Mouse (Mus musculus) kidney, postnatal 0 days (tissue): ENCODE results near the gene Tst. TPM values are rescaled to one million over a fixed set of nuclear protein-coding genes. Genes with fewer than 3 reads are reported as not detected.

Experiments
- ATAC-seq: fragments of 200-750 bp; cut with Nextera tagmentation; replicated peaks from 2 replicates; pipeline ENCODE4 v1.8.0; 2017; ENCODE audit warnings: low read depth, moderate number of reproducible peaks, moderate TSS enrichment, moderate library complexity; ENCODE audit not compliant: low FRiP score
- DNase-seq: peaks from one replicate; pipeline ENCODE4 v3.0.0-alpha.2; 2016; ENCODE audit warnings: low spot score
- H3K27ac ChIP-seq: fragments of 300-500 bp; sonication (generic); 2 replicates; pipeline ENCODE4 v1.5.1; 2014; ENCODE audit warnings: mild to moderate bottlenecking
- H3K27me3 ChIP-seq: fragments of 300-500 bp; sonication (generic); 2 replicates; pipeline ENCODE4 v1.6.1; 2014; ENCODE audit warnings: low read length, mixed read lengths; ENCODE audit not compliant: insufficient read depth
- H3K36me3 ChIP-seq: fragments of 300-500 bp; sonication (generic); 2 replicates; pipeline ENCODE4 v1.6.1; 2014; ENCODE audit warnings: low read length, mixed read lengths; ENCODE audit not compliant: insufficient read depth
- H3K4me1 ChIP-seq: fragments of 300-500 bp; sonication (generic); replicated peaks from 2 replicates; pipeline ENCODE4 v1.6.1; 2014; ENCODE audit warnings: antibody characterized with exemption, low read length, mixed read lengths; ENCODE audit not compliant: insufficient read depth
- H3K4me2 ChIP-seq: fragments of 300-500 bp; sonication (generic); 2 replicates; pipeline ENCODE4 v1.6.1; 2014; ENCODE audit warnings: mild to moderate bottlenecking, low read length, moderate library complexity, mixed read lengths
- H3K4me3 ChIP-seq: fragments of 300-500 bp; sonication (generic); replicated peaks from 2 replicates; pipeline ENCODE4 v1.5.1; 2014; ENCODE audit warnings: low read depth, low read length
- H3K9ac ChIP-seq: fragments of 300-500 bp; sonication (generic); 2 replicates; pipeline ENCODE4 v1.6.1; 2014; ENCODE audit warnings: low read depth, low read length
- H3K9me3 ChIP-seq: fragments of 300-500 bp; sonication (generic); replicated peaks from 2 replicates; pipeline ENCODE4 v1.6.1; 2016; ENCODE audit warnings: low read length, inconsistent platforms, mixed read lengths
- CTCF ChIP-seq: IDR thresholded peaks from 2 replicates; pipeline ENCODE4 v1.5.1; 2016; ENCODE audit warnings: antibody characterized with exemption, low read depth, mild to moderate bottlenecking, moderate library complexity
- WGBS: fragments of 180-500 bp; shearing (Covaris S2); extraction: QIAGEN DNeasy Blood & Tissue Kit; methylation state at CpG from one replicate; pipeline ENCODE4 v1.1.7; 2014; 5-methylcytosine and 5-hydroxymethylcytosine counted together
- polyA plus RNA-seq: library from polyadenylated mRNA; unstranded; fragments of >200 nt; fragmentation: Nextera tagmentation; extraction: Ambion mirVana; gene quantifications from 2 replicates; pipeline ENCODE4 v1.2.1, GENCODE M21; 2015

The Tst gene
- polyA plus RNA-seq, 1 experiment from 2014 or later, result 128 TPM

GRCm38 (mm10) chr15:78438505-78438904 is 32.8 kb upstream of the Tst start:
- ATAC-seq (no peak), DNase-seq (no peak)
- 52% methylated on average over 8 of the region's 8 CpGs for WGBS
- Histone ChIP-seq H3K4me3 (no peak overlapping the region), H3K36me3 (0 out of 2 replicates have a peak, but pooled peaks cover 8% of the 10 kb centered on the region), H3K27me3 (no peaks in the 10 kb centered on the region), H3K4me1 (peaks cover 15% of the 10 kb centered on the region), H3K9me3 (no peaks in the 10 kb centered on the region), H3K9ac (no peak overlapping the region), H3K4me2 (no peak overlapping the region), H3K27ac (no peak overlapping the region)
- TF ChIP-seq CTCF, result no peak

DNA sequence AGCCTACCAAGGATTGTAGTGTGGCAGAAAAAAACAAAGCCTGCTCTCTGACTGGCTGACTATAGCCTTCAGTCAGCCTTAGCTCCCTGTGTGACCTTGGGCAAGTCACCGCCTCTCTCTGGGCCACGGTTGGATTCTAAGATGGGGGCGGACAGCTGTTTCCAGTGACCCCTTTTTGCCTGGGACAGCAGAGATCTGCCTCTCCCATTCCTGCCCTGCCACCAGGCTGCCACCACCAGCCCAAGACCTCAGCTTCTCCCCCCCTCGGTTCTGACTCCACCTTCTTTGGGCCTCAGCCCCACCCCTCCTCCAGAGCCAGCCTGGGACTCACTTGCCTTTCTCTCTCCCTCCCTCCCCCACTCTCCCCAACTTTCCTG is 32.3 kb upstream of the Tst start:
- Histone ChIP-seq H3K27ac (no peak overlapping the region), H3K9me3 (no peaks in the 10 kb centered on the region), H3K4me2 (no peak overlapping the region), H3K27me3 (no peaks in the 10 kb centered on the region), H3K36me3 (0 out of 2 replicates have a peak, but pooled peaks cover 9% of the 10 kb centered on the region), H3K9ac (no peak overlapping the region), H3K4me3 (no peak overlapping the region), H3K4me1 (peaks cover 15% of the 10 kb centered on the region)
- TF ChIP-seq CTCF, result no peak
- WGBS, result 56% methylated on average over 4 of the region's 4 CpGs
- ATAC-seq (no peak), DNase-seq (no peak)

DNA sequence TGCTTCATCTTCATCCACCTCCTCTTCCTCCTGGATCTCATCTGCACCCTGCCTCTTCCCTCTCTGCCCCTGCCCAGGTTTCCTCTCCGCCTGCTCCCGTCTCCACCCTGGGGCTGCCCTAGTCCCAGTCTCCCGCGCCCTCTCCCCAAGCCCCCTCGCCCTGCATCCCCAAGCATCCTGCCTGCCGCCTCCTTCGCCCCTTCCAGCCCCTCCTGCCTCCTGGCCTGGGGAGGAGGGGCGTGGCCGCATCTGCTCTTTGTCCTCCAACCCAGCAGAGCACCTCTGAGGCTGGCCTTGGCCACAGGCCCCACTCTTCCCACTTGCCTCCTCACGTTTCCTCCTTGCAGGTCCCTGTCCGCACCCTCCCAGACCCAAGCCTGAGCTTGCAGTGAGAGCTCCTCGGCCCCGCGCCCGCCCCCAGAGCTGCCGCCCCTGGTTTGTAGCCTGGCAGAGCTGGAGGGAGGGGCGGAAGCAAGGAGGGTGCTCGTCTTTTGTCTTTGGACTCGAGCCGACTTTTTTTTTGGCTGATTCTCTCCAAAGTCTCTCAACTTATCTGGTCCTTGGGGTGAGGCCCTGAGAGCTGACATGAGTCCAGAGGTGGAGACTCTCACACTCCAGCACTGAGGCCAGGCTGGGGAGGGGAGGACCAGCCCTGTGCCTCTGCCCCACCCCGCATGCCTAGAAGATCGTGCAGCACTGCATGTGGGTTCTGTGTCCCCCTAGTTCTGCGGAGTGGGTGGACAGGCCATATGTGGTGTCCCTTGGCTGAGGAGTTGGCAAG is 31.7 kb upstream of the Tst start:
- ATAC-seq, result peak; percentile 9; the same call in 1 of the 2 replicates
- Histone ChIP-seq H3K27me3 (no peaks in the 10 kb centered on the region), H3K4me3 (0 out of 2 replicates have a peak overlapping the region, but pooled peaks have one; percentile 6), H3K4me1 (peaks cover 15% of the 10 kb centered on the region), H3K4me2 (peak overlapping the region; percentile 64), H3K9me3 (no peaks in the 10 kb centered on the region), H3K27ac (peak overlapping the region; percentile 61), H3K36me3 (0 out of 2 replicates have a peak, but pooled peaks cover 9% of the 10 kb centered on the region), H3K9ac (peak overlapping the region; percentile 49; the same call in 1 of the 2 replicates)
- 23% methylated on average over 22 of the region's 23 CpGs for WGBS
- TF ChIP-seq CTCF, result no peak
- DNase-seq, result no peak

GRCm38 (mm10) chr15:78436380-78437192 is 30.9 kb upstream of the Tst start:
- peak overlapping the region; percentile 36; the same call in 1 of the 2 replicates for H3K27ac ChIP-seq
- H3K36me3 ChIP-seq, result peaks cover 14% of the 10 kb centered on the region; the same call in 1 of the 2 replicates
- no peaks in the 10 kb centered on the region for H3K9me3 ChIP-seq
- 0 out of 2 replicates have a peak overlapping the region, but pooled peaks have one; percentile 6 for H3K4me3 ChIP-seq
- peak; percentile 94 for DNase-seq
- peak; percentile 61 for TF ChIP-seq CTCF
- peak overlapping the region; percentile 49; the same call in 1 of the 2 replicates for H3K9ac ChIP-seq
- peak; percentile 50 for ATAC-seq
- H3K27me3 ChIP-seq, result no peaks in the 10 kb centered on the region
- peak overlapping the region; percentile 64 for H3K4me2 ChIP-seq
- 7% methylated on average over 28 of the region's 32 CpGs for WGBS
- peaks cover 15% of the 10 kb centered on the region for H3K4me1 ChIP-seq

DNA sequence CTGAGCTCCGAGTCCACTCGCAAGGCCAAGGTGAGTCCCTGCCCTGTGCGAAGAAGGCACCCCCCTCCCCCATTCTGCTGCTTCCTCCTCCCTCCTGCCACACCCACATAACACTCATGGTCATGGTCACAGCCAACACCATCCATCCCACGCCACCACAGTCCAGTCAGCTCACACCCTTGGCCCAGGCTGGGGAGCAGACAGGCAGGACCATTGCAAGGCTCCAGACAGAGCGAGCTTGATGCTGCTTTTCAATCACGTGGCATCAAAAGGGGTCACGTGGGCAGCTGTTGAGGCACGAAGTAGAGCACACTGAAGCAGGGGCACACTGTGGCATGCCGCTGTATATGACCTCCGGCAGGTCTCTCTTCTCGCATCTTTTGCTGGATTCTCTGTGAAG is 30.0 kb upstream of the Tst start:
- DNase-seq (no peak), ATAC-seq (no peak)
- Histone ChIP-seq H3K4me2 (no peak overlapping the region), H3K9ac (no peak overlapping the region), H3K36me3 (peaks cover 14% of the 10 kb centered on the region; the same call in 1 of the 2 replicates), H3K27me3 (no peaks in the 10 kb centered on the region), H3K27ac (no peak overlapping the region), H3K4me1 (peaks cover 20% of the 10 kb centered on the region), H3K4me3 (no peak overlapping the region), H3K9me3 (no peaks in the 10 kb centered on the region)
- no peak for TF ChIP-seq CTCF
- 63% methylated on average over 11 of the region's 11 CpGs for WGBS

GRCm38 (mm10) chr15:78434896-78435520 is 29.3 kb upstream of the Tst start:
- Histone ChIP-seq H3K4me1 (peaks cover 24% of the 10 kb centered on the region), H3K36me3 (peaks cover 14% of the 10 kb centered on the region; the same call in 1 of the 2 replicates), H3K4me3 (no peak overlapping the region), H3K27me3 (no peaks in the 10 kb centered on the region), H3K27ac (no peak overlapping the region), H3K9ac (no peak overlapping the region), H3K4me2 (no peak overlapping the region), H3K9me3 (no peaks in the 10 kb centered on the region)
- peak; percentile 79 for TF ChIP-seq CTCF
- peak; percentile 77 for DNase-seq
- WGBS, result 31% methylated on average over 6 of the region's 6 CpGs
- no peak for ATAC-seq
